9 mouse cellular contexts compared by ENCODE assay signal in genomic region chr5:117313420-117313819, GRCm38 (mm10). TPM values are rescaled to one million over a fixed set of nuclear protein-coding genes. Genes with fewer than 3 reads are reported as not detected.
A peak's percentile ranks its signal among the peaks of the same experiment; 100 is the strongest.
DNase-seq lines count a peak whose midpoint lies in the region; ATAC-seq and TF ChIP-seq lines count a peak whose summit lies in the region.
"Had no signal": no experiment of that assay in that cellular context is flagged by ENCODE, and none has a peak within 500 bp of the region (broad histone marks: within the 10 kb centered on the region; RNA-seq: fewer than 3 reads in every experiment).

No protein-coding gene starts in this region.

- no peak overlapping the region for H3K9ac ChIP-seq in forebrain, embryonic 12.5 days
- H3K9ac ChIP-seq in forebrain, embryonic 16.5 days (replicated peaks; ENCODE audit: low read depth, low read length) = no peak overlapping the region
- no peak overlapping the region for H3K9ac ChIP-seq in hindbrain, embryonic 11.5 days (ENCODE audit: low read depth, low read length)
- H3K9ac ChIP-seq in limb, embryonic 14.5 days (ENCODE audit: low read depth, low read length, severe bottlenecking) = no peak overlapping the region
- H3K9ac ChIP-seq in midbrain, embryonic 14.5 days (replicated peaks; ENCODE audit: low read length) = no peak overlapping the region

- H3K4me1 ChIP-seq in forebrain, embryonic 12.5 days = peaks cover 18% of the 10 kb centered on the region
- H3K4me1 ChIP-seq in forebrain, embryonic 16.5 days (replicated peaks; ENCODE audit: control insufficient read depth, insufficient read depth, low read length) = no peaks in the 10 kb centered on the region
- peaks cover 18% of the 10 kb centered on the region for H3K4me1 ChIP-seq in erythroblast, embryonic 14.5 days (ENCODE audit: control insufficient read depth)
- no peaks in the 10 kb centered on the region for H3K4me1 ChIP-seq in hindbrain, embryonic 11.5 days (replicated peaks; ENCODE audit: control insufficient read depth, insufficient read depth, low read length)
- peaks cover 9% of the 10 kb centered on the region for H3K4me1 ChIP-seq in limb, embryonic 14.5 days (ENCODE audit: control insufficient read depth, insufficient read depth, low read length)
- H3K4me1 ChIP-seq in midbrain, embryonic 14.5 days (ENCODE audit: control insufficient read depth, insufficient read depth, low read length) = peaks cover 7% of the 10 kb centered on the region; the same call in 1 of the 2 replicates

- DNase-seq in hindbrain, embryonic 11.5 days (ENCODE audit: low spot score) = peak; percentile 46
- peak; percentile 58 for DNase-seq in limb, embryonic 14.5 days (ENCODE audit: low spot score)
- peak; percentile 28 for DNase-seq in midbrain, embryonic 14.5 days
- DNase-seq in urinary bladder, postnatal 14 days (ENCODE audit: low spot score) = peak; percentile 84
- no peak for DNase-seq in T-cell, adult 2 months (ENCODE audit: low spot score)

- WGBS in forebrain, embryonic 12.5 days = 32% methylated on average over 14 of the region's 14 CpGs
- 25% methylated on average over 14 of the region's 14 CpGs for WGBS in forebrain, embryonic 16.5 days
- 28% methylated on average over 13 of the region's 14 CpGs for WGBS in hindbrain, embryonic 11.5 days
- WGBS in limb, embryonic 14.5 days = 12% methylated on average over 14 of the region's 14 CpGs
- WGBS in midbrain, embryonic 14.5 days = 28% methylated on average over 13 of the region's 14 CpGs

- H3K4me3 ChIP-seq in forebrain, embryonic 12.5 days (replicated peaks) = peak overlapping the region; percentile 15; the same call in 1 of the 2 replicates
- H3K4me3 ChIP-seq in forebrain, embryonic 16.5 days (replicated peaks; ENCODE audit: low read length) = no peak overlapping the region
- peak overlapping the region; percentile 37 for H3K4me3 ChIP-seq in erythroblast, embryonic 14.5 days (replicated peaks)
- no peak overlapping the region for H3K4me3 ChIP-seq in hindbrain, embryonic 11.5 days (ENCODE audit: low read depth, low read length)
- peak overlapping the region; percentile 22 for H3K4me3 ChIP-seq in limb, embryonic 14.5 days (replicated peaks; ENCODE audit: low read length)
- H3K4me3 ChIP-seq in midbrain, embryonic 14.5 days (replicated peaks; ENCODE audit: low read depth, low read length) = no peak overlapping the region

- peak overlapping the region; percentile 30 for H3K4me2 ChIP-seq in forebrain, embryonic 12.5 days
- no peak overlapping the region for H3K4me2 ChIP-seq in forebrain, embryonic 16.5 days (ENCODE audit: low read length)
- 0 out of 2 replicates have a peak overlapping the region, but pooled peaks have one; percentile 2 for H3K4me2 ChIP-seq in hindbrain, embryonic 11.5 days (replicated peaks; ENCODE audit: low read depth, low read length)
- H3K4me2 ChIP-seq in limb, embryonic 14.5 days (replicated peaks; ENCODE audit: low read depth, low read length, severe bottlenecking) = peak overlapping the region; percentile 43
- peak overlapping the region; percentile 3; the same call in 1 of the 2 replicates for H3K4me2 ChIP-seq in midbrain, embryonic 14.5 days (ENCODE audit: low read length)

- H3K27me3 ChIP-seq in forebrain, embryonic 12.5 days = peaks cover 41% of the 10 kb centered on the region
- 0 out of 2 replicates have a peak, but pooled peaks cover 2% of the 10 kb centered on the region for H3K27me3 ChIP-seq in forebrain, embryonic 16.5 days (replicated peaks; ENCODE audit: control insufficient read depth, insufficient read depth, low read length)
- peaks cover 45% of the 10 kb centered on the region for H3K27me3 ChIP-seq in erythroblast, embryonic 14.5 days (ENCODE audit: control insufficient read depth)
- H3K27me3 ChIP-seq in hindbrain, embryonic 11.5 days (ENCODE audit: control insufficient read depth, insufficient read depth, low read length) = peaks cover 4% of the 10 kb centered on the region; the same call in 1 of the 2 replicates
- H3K27me3 ChIP-seq in limb, embryonic 14.5 days (ENCODE audit: control insufficient read depth, insufficient read depth, low read length) = no peaks in the 10 kb centered on the region
- peaks cover under 1% of the 10 kb centered on the region; the same call in 1 of the 2 replicates for H3K27me3 ChIP-seq in midbrain, embryonic 14.5 days (ENCODE audit: control insufficient read depth, insufficient read depth, low read length)

- no peaks in the 10 kb centered on the region for H3K36me3 ChIP-seq in forebrain, embryonic 12.5 days (replicated peaks)
- no peaks in the 10 kb centered on the region for H3K36me3 ChIP-seq in forebrain, embryonic 16.5 days (ENCODE audit: control insufficient read depth, insufficient read depth)
- H3K36me3 ChIP-seq in erythroblast, embryonic 14.5 days (ENCODE audit: control insufficient read depth) = no peaks in the 10 kb centered on the region
- H3K36me3 ChIP-seq in hindbrain, embryonic 11.5 days (ENCODE audit: control insufficient read depth, insufficient read depth, low read length) = no peaks in the 10 kb centered on the region
- no peaks in the 10 kb centered on the region for H3K36me3 ChIP-seq in limb, embryonic 14.5 days (ENCODE audit: control insufficient read depth, insufficient read depth, low read length)
- H3K36me3 ChIP-seq in midbrain, embryonic 14.5 days (ENCODE audit: control insufficient read depth, insufficient read depth, low read length) = no peaks in the 10 kb centered on the region

- ATAC-seq in forebrain, embryonic 12.5 days (ENCODE audit: low FRiP score) = no peak
- no peak for ATAC-seq in forebrain, embryonic 16.5 days
- ATAC-seq in hindbrain, embryonic 11.5 days (ENCODE audit: low FRiP score) = no peak
- no peak for ATAC-seq in limb, embryonic 14.5 days (ENCODE audit: low FRiP score, low read depth)
- no peak for ATAC-seq in midbrain, embryonic 14.5 days (ENCODE audit: low FRiP score, low TSS enrichment)

- no peaks in the 10 kb centered on the region for H3K9me3 ChIP-seq in forebrain, embryonic 12.5 days
- H3K9me3 ChIP-seq in forebrain, embryonic 16.5 days (ENCODE audit: control insufficient read depth, low read length) = no peaks in the 10 kb centered on the region
- H3K9me3 ChIP-seq in erythroblast, embryonic 14.5 days (ENCODE audit: control insufficient read depth, low read length) = no peaks in the 10 kb centered on the region
- no peaks in the 10 kb centered on the region for H3K9me3 ChIP-seq in hindbrain, embryonic 11.5 days (ENCODE audit: control insufficient read depth, low read length)
- H3K9me3 ChIP-seq in limb, embryonic 14.5 days (ENCODE audit: control insufficient read depth, low read length) = no peaks in the 10 kb centered on the region
- H3K9me3 ChIP-seq in midbrain, embryonic 14.5 days (ENCODE audit: control insufficient read depth, low read length) = no peaks in the 10 kb centered on the region

- H3K27ac ChIP-seq in forebrain, embryonic 12.5 days = no peak overlapping the region
- H3K27ac ChIP-seq in forebrain, embryonic 16.5 days (ENCODE audit: low read length) = no peak overlapping the region
- H3K27ac ChIP-seq in hindbrain, embryonic 11.5 days (ENCODE audit: low read depth, low read length) = no peak overlapping the region
- no peak overlapping the region for H3K27ac ChIP-seq in limb, embryonic 14.5 days (replicated peaks; ENCODE audit: low read depth, low read length)
- H3K27ac ChIP-seq in midbrain, embryonic 14.5 days (replicated peaks; ENCODE audit: low read depth, low read length) = no peak overlapping the region
- H3K27ac ChIP-seq: macrophage had no signal

- TF ChIP-seq POLR2A in limb, embryonic 14.5 days (IDR thresholded peaks at IDR 0.05; ENCODE audit: borderline replicate concordance, extremely low read depth, insufficient read depth, insufficient read length) = no peak

RNA-seq across cellular contexts. Expression of gene Vsig10, which starts 5.5 kb away (rescaled TPM):
- 3.0 and 3.7 TPM in 2 replicates for polyA plus RNA-seq in forebrain, embryonic 12.5 days (2016; fragmentation: Nextera tagmentation; extraction: Ambion mirVana)
- polyA plus RNA-seq in forebrain, embryonic 16.5 days (2015; fragmentation: Nextera tagmentation; extraction: Ambion mirVana) = 1.5 and 2.1 TPM in 2 replicates
- not detected in 2 replicates for polyA plus RNA-seq in erythroblast, embryonic 14.5 days (2012)
- polyA plus RNA-seq in hindbrain, embryonic 11.5 days (2014; fragmentation: Nextera tagmentation; extraction: Ambion mirVana) = 1.3 and 2.0 TPM in 2 replicates
- 10.3 and 14.0 TPM in 2 replicates for polyA plus RNA-seq in limb, embryonic 14.5 days (2012; rRNA removed)
- polyA plus RNA-seq in limb, embryonic 14.5 days (2014; fragmentation: Nextera tagmentation; extraction: Ambion mirVana) = 4.5 and 6.8 TPM in 2 replicates
- polyA plus RNA-seq in midbrain, embryonic 14.5 days (2014; fragmentation: Nextera tagmentation; extraction: Ambion mirVana) = 0.24 and 1.3 TPM in 2 replicates

RNA-seq across cellular contexts. Expression of gene Pebp1, which starts 26.0 kb away (rescaled TPM):
- 856 and 860 TPM in 2 replicates for polyA plus RNA-seq in forebrain, embryonic 12.5 days (2016; fragmentation: Nextera tagmentation; extraction: Ambion mirVana)
- 1,113 and 1,180 TPM in 2 replicates for polyA plus RNA-seq in forebrain, embryonic 16.5 days (2015; fragmentation: Nextera tagmentation; extraction: Ambion mirVana)
- polyA plus RNA-seq in erythroblast, embryonic 14.5 days (2012) = 28.3 and 38.5 TPM in 2 replicates
- 867 and 895 TPM in 2 replicates for polyA plus RNA-seq in hindbrain, embryonic 11.5 days (2014; fragmentation: Nextera tagmentation; extraction: Ambion mirVana)
- 547 and 736 TPM in 2 replicates for polyA plus RNA-seq in limb, embryonic 14.5 days (2012; rRNA removed)
- 706 and 740 TPM in 2 replicates for polyA plus RNA-seq in limb, embryonic 14.5 days (2014; fragmentation: Nextera tagmentation; extraction: Ambion mirVana)
- polyA plus RNA-seq in midbrain, embryonic 14.5 days (2014; fragmentation: Nextera tagmentation; extraction: Ambion mirVana) = 1,041 and 1,069 TPM in 2 replicates

RNA-seq across cellular contexts. Expression of gene Wsb2, which starts 43.7 kb away (rescaled TPM):
- polyA plus RNA-seq in forebrain, embryonic 12.5 days (2016; fragmentation: Nextera tagmentation; extraction: Ambion mirVana) = 94.4 and 95.5 TPM in 2 replicates
- 216 and 227 TPM in 2 replicates for polyA plus RNA-seq in forebrain, embryonic 16.5 days (2015; fragmentation: Nextera tagmentation; extraction: Ambion mirVana)
- polyA plus RNA-seq in erythroblast, embryonic 14.5 days (2012) = 0.45 and 0.53 TPM in 2 replicates
- 88.9 and 98.0 TPM in 2 replicates for polyA plus RNA-seq in hindbrain, embryonic 11.5 days (2014; fragmentation: Nextera tagmentation; extraction: Ambion mirVana)
- polyA plus RNA-seq in limb, embryonic 14.5 days (2012; rRNA removed) = 59.5 and 81.6 TPM in 2 replicates
- 66.2 and 69.4 TPM in 2 replicates for polyA plus RNA-seq in limb, embryonic 14.5 days (2014; fragmentation: Nextera tagmentation; extraction: Ambion mirVana)
- 238 and 242 TPM in 2 replicates for polyA plus RNA-seq in midbrain, embryonic 14.5 days (2014; fragmentation: Nextera tagmentation; extraction: Ambion mirVana)

Comparison
In these comparisons a context has a peak if more than half of its experiments do, and no peak if none do; other contexts are left out.
1. H3K4me3 ChIP-seq: peak in forebrain, embryonic 12.5 days (single experiment), erythroblast, embryonic 14.5 days (single experiment) and limb, embryonic 14.5 days (single experiment); none in forebrain, embryonic 16.5 days (single experiment), hindbrain, embryonic 11.5 days (single experiment) and midbrain, embryonic 14.5 days (single experiment).
2. RNA of gene Pebp1, which starts 26.0 kb away (polyA plus RNA-seq): 1,113 to 1,180 TPM in forebrain, embryonic 16.5 days, 1,041 to 1,069 TPM in midbrain, embryonic 14.5 days, 867 to 895 TPM in hindbrain, embryonic 11.5 days, 856 to 860 TPM in forebrain, embryonic 12.5 days and 547 to 740 TPM in limb, embryonic 14.5 days; 28.3 to 38.5 TPM in erythroblast, embryonic 14.5 days; every median in the first group is over 10 times any median in the second.
3. RNA of gene Wsb2, which starts 43.7 kb away (polyA plus RNA-seq): 238 to 242 TPM in midbrain, embryonic 14.5 days, 216 to 227 TPM in forebrain, embryonic 16.5 days, 94.4 to 95.5 TPM in forebrain, embryonic 12.5 days, 88.9 to 98.0 TPM in hindbrain, embryonic 11.5 days and 59.5 to 81.6 TPM in limb, embryonic 14.5 days; 0.45 to 0.53 TPM in erythroblast, embryonic 14.5 days; every median in the first group is over 10 times any median in the second.